Mouse (Mus musculus) T-helper 1 cell (primary cell): ENCODE results near the gene Mrpl45.
"Not testable (repeated sequence)": the region's sequence is repeated elsewhere in the genome, so short reads cannot be mapped to it uniquely, and the experiment has no call there.

Source experiments
- in situ Hi-C: fragments of 300-600 bp; cut with MboI, MseI; formaldehyde crosslinking; loops from one replicate; pipeline ENCODE4 v1.15.1; 2025; ENCODE audit warnings: high pct_unique_total_duplicates

Gene Mrpl45

GRCm38 (mm10) chr11:97315504-97316503 is at the start of gene Mrpl45:
Gene Mrpl45 (plus strand): TSS chr11:97315716.
- in situ Hi-C loops: loop anchor here (5.0 kb wide), 1 partner anchor 39 kb away; no protein-coding TSS in a partner anchor

GRCm38 (mm10) chr11:97266544-97266943 is 49.0 kb upstream of the Mrpl45 start:
- in situ Hi-C loops: not testable (repeated sequence)

- in situ Hi-C loops: not testable (repeated sequence)
These were observed 45.5 kb upstream of the Mrpl45 start for GRCm38 (mm10) chr11:97270004-97270403.

- in situ Hi-C loops: no loop called here
These were observed 42.7 kb upstream of the Mrpl45 start for GRCm38 (mm10) chr11:97272835-97273234.

GRCm38 (mm10) chr11:97273613-97274012 is 41.9 kb upstream of the Mrpl45 start:
- in situ Hi-C loops: no loop called here

GRCm38 (mm10) chr11:97274947-97275346 is 40.6 kb upstream of the Mrpl45 start:
- in situ Hi-C loops: loop anchor here (5.0 kb wide), 1 partner anchor 42 kb away; the partner anchor contains the start of gene Mrpl45

- in situ Hi-C loops: loop anchor here (5.0 kb wide), 1 partner anchor 42 kb away; the partner anchor contains the start of gene Mrpl45
These were observed 40.2 kb upstream of the Mrpl45 start for GRCm38 (mm10) chr11:97275349-97275748.

- in situ Hi-C loops: loop anchor here (5.0 kb wide), 1 partner anchor 41 kb away; the partner anchor contains the start of gene Mrpl45
These were observed 39.5 kb upstream of the Mrpl45 start for GRCm38 (mm10) chr11:97276019-97276418.

GRCm38 (mm10) chr11:97277166-97277565 is 38.4 kb upstream of the Mrpl45 start:
- in situ Hi-C loops: loop anchor here (5.0 kb wide), 1 partner anchor 40 kb away; the partner anchor contains the start of gene Mrpl45

GRCm38 (mm10) chr11:97278456-97278855 is 37.1 kb upstream of the Mrpl45 start:
- in situ Hi-C loops: loop anchor here (5.0 kb wide), 1 partner anchor 39 kb away; the partner anchor contains the start of gene Mrpl45

GRCm38 (mm10) chr11:97279040-97279404 is 36.5 kb upstream of the Mrpl45 start:
- in situ Hi-C loops: loop anchor here (5.0 kb wide), 1 partner anchor 38 kb away; the partner anchor contains the start of gene Mrpl45

GRCm38 (mm10) chr11:97279405-97280215 is 35.9 kb upstream of the Mrpl45 start:
- in situ Hi-C loops: loop anchor here (5.0 kb wide), 1 partner anchor 38 kb away; the partner anchor contains the start of gene Mrpl45

GRCm38 (mm10) chr11:97280216-97280861 is 35.2 kb upstream of the Mrpl45 start, which contains the start of gene Npepps:
Gene Npepps (minus strand): TSS chr11:97280638.
- in situ Hi-C loops: no loop called here

GRCm38 (mm10) chr11:97282179-97282578 is 33.3 kb upstream of the Mrpl45 start:
- in situ Hi-C loops: no loop called here

- in situ Hi-C loops: no loop called here
These were observed 30.7 kb upstream of the Mrpl45 start for GRCm38 (mm10) chr11:97284854-97285253.

- in situ Hi-C loops: no loop called here
These were observed 29.4 kb upstream of the Mrpl45 start for GRCm38 (mm10) chr11:97285852-97286775.

GRCm38 (mm10) chr11:97286973-97287372 is 28.5 kb upstream of the Mrpl45 start:
- in situ Hi-C loops: no loop called here

GRCm38 (mm10) chr11:97287643-97288042 is 27.9 kb upstream of the Mrpl45 start:
- in situ Hi-C loops: no loop called here

- in situ Hi-C loops: no loop called here
These were observed 26.0 kb upstream of the Mrpl45 start for GRCm38 (mm10) chr11:97289276-97290230.
